Mouse (Mus musculus): ENCODE results near the gene Mphosph6.
A peak's percentile ranks its signal among the peaks of the same experiment; 100 is the strongest.

- TF ChIP-seq EP300 (IDR thresholded peaks at IDR 0.05; ENCODE audit: insufficient read depth, low read depth, low read length) (no peak), CTCF (IDR thresholded peaks at IDR 0.05; ENCODE audit: low read depth, low read length) (peak; percentile 79)
Observed at GRCm38 (mm10) chr8:117772126-117772525, 29.6 kb downstream of the Mphosph6 start.
